Mouse (Mus musculus) embryonic facial prominence, embryonic 11.5 days (tissue): ENCODE measurements around the gene Rragd. TPM values are rescaled to one million over a fixed set of nuclear protein-coding genes. Genes with fewer than 3 reads are reported as not detected.
"Not testable (repeated sequence)": the region's sequence is repeated elsewhere in the genome, so short reads cannot be mapped to it uniquely, and the experiment has no call there.

ENCODE experiments used
- ATAC-seq: fragments of 200-750 bp; cut with Nextera tagmentation; replicated peaks from 2 replicates; pipeline ENCODE4 v1.8.0; 2017; ENCODE audit warnings: low read depth; ENCODE audit not compliant: insufficient number of reproducible peaks, low FRiP score, low TSS enrichment
- DNase-seq: peaks from one replicate; pipeline ENCODE4 v3.0.0-alpha.2; 2015; ENCODE audit warnings: low spot score
- H3K27ac ChIP-seq: fragments of 300-500 bp; sonication (generic); replicated peaks from 2 replicates; pipeline ENCODE4 v1.5.1; 2014; ENCODE audit warnings: mild to moderate bottlenecking, low read depth, low read length, control low read depth
- H3K27me3 ChIP-seq: fragments of 300-500 bp; sonication (generic); 2 replicates; pipeline ENCODE4 v1.6.1; 2014; ENCODE audit warnings: mild to moderate bottlenecking, low read length, moderate library complexity, mixed read lengths; ENCODE audit not compliant: control insufficient read depth, insufficient read depth
- H3K36me3 ChIP-seq: fragments of 300-500 bp; sonication (generic); replicated peaks from 2 replicates; pipeline ENCODE4 v1.6.1; 2014; ENCODE audit warnings: low read depth, mild to moderate bottlenecking, low read length, moderate library complexity, mixed read lengths; ENCODE audit not compliant: control insufficient read depth, insufficient read depth
- H3K4me1 ChIP-seq: fragments of 300-500 bp; sonication (generic); 2 replicates; pipeline ENCODE4 v1.6.1; 2014; ENCODE audit warnings: low read length, mixed read lengths; ENCODE audit not compliant: control insufficient read depth, insufficient read depth
- H3K4me2 ChIP-seq: fragments of 300-500 bp; sonication (generic); 2 replicates; pipeline ENCODE4 v1.6.1; 2014; ENCODE audit warnings: low read depth, mild to moderate bottlenecking, control low read depth, low read length, moderate library complexity
- H3K4me3 ChIP-seq: fragments of 300-500 bp; sonication (generic); 2 replicates; pipeline ENCODE4 v1.5.1; 2014; ENCODE audit warnings: low read depth, low read length, control low read depth
- H3K9ac ChIP-seq: fragments of 300-500 bp; sonication (generic); replicated peaks from 2 replicates; pipeline ENCODE4 v1.6.1; 2014; ENCODE audit warnings: mild to moderate bottlenecking, control low read depth, low read length
- H3K9me3 ChIP-seq: fragments of 300-500 bp; sonication (generic); replicated peaks from 2 replicates; pipeline ENCODE4 v1.6.1; 2016; ENCODE audit warnings: mild to moderate bottlenecking, low read length, inconsistent platforms, mixed read lengths; ENCODE audit not compliant: control insufficient read depth
- WGBS: fragments of 180-500 bp; shearing (Covaris S2); extraction: QIAGEN DNeasy Blood & Tissue Kit; methylation state at CpG from one replicate; pipeline ENCODE4 v1.1.7; 2014; 5-methylcytosine and 5-hydroxymethylcytosine counted together
- polyA plus RNA-seq: library from polyadenylated mRNA; unstranded; fragments of >200 nt; fragmentation: Nextera tagmentation; extraction: Ambion mirVana; gene quantifications from 2 replicates; pipeline ENCODE4 v1.2.1, GENCODE M21; 2014

The Rragd gene
- polyA plus RNA-seq, 1 experiment from 2014 or later: 27.8 TPM

GRCm38 (mm10) chr4:32951035-32951940 lies 31.5 kb upstream of the Rragd start:
- Histone ChIP-seq H3K4me2 (peak overlapping the region; percentile 96), H3K4me3 (peak overlapping the region; percentile 74), H3K27me3 (no peaks in the 10 kb centered on the region), H3K4me1 (no peaks in the 10 kb centered on the region), H3K9ac (peak overlapping the region; percentile 72), H3K9me3 (no peaks in the 10 kb centered on the region), H3K27ac (no peak overlapping the region), H3K36me3 (no peaks in the 10 kb centered on the region)
- DNase-seq: peak; percentile 28
- WGBS: 3% methylated on average over 34 of the region's 34 CpGs
- ATAC-seq: peak; percentile 50

DNA sequence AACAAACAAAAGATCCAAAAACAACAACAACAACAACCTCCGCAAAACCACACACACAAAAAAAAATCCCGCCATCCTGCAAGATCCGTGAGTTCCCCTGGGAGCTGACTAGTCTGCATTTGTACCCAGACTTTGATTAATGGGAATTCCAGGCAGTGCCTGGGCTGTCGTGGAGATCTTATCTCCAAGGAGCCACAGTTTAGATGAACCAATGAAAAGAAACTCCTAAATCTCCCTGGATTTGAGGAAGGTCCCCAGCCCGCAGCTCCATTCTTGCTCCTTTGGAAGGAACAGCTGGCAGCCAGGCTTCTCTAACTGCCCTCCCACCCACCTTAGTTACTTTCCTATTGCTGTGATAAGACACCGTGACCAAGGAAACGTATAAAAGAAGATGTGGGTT lies 30.2 kb upstream of the Rragd start:
- peak; percentile 31 for DNase-seq

DNA sequence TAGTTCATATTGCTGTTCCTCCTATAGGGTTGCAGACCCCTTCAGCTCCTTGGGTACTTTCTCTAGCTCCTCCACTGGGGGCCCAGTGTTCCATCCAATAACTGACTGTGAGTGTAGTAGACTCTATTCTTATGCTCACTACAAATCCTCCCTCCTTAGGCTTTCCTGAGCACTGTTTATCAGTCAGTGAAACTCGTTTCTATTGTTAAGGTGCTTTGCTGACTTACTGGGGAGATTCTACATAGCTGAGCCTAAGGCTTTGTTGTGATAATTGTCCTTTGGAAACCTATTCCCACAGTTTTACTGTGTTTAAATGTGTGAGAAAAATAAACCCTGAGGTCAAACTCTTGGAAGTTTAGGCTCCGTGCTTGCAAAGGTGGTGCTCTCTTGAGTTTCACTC lies 26.4 kb upstream of the Rragd start:
- no peaks in the 10 kb centered on the region for H3K27me3 ChIP-seq
- no peaks in the 10 kb centered on the region for H3K9me3 ChIP-seq
- 40% methylated on average over 2 of the region's 2 CpGs for WGBS
- H3K9ac ChIP-seq: no peak overlapping the region
- H3K4me1 ChIP-seq: no peaks in the 10 kb centered on the region
- ATAC-seq (no peak), DNase-seq (no peak)
- H3K27ac ChIP-seq: no peak overlapping the region
- no peak overlapping the region for H3K4me2 ChIP-seq
- H3K4me3 ChIP-seq: no peak overlapping the region
- no peaks in the 10 kb centered on the region for H3K36me3 ChIP-seq

More for the DNA sequence above, 30.2 kb upstream of the Rragd start:
- Histone ChIP-seq H3K9me3 (no peaks in the 10 kb centered on the region), H3K27ac (no peak overlapping the region), H3K9ac (no peak overlapping the region), H3K4me2 (no peak overlapping the region), H3K4me1 (no peaks in the 10 kb centered on the region), H3K4me3 (no peak overlapping the region), H3K36me3 (no peaks in the 10 kb centered on the region), H3K27me3 (no peaks in the 10 kb centered on the region)
- 24% methylated on average over 7 of the region's 7 CpGs for WGBS
- ATAC-seq: no peak

DNA sequence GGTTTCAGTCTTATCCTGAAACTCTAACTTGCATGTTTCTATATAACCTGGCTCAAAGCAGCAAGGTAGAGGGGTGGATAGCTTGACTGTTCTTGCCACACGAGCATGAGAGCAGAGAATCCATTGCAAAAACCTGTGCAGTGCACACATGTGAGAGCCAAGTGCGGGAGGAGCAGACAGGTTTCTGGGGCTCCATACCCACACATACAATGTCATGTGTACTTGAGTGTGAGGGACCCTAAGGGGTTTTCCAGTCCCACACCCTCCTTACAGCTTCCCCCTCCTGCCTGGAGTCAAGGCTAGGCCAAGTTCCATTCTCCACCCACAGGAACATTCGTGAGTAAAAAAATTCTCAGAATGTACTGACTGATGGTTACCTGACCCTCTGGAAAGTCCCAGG lies 21.4 kb upstream of the Rragd start:
- Histone ChIP-seq H3K4me3 (no peak overlapping the region), H3K4me2 (no peak overlapping the region), H3K4me1 (no peaks in the 10 kb centered on the region), H3K36me3 (no peaks in the 10 kb centered on the region), H3K9me3 (no peaks in the 10 kb centered on the region), H3K9ac (no peak overlapping the region), H3K27ac (no peak overlapping the region), H3K27me3 (no peaks in the 10 kb centered on the region)
- DNase-seq: no peak
- ATAC-seq: no peak
- WGBS: 68% methylated on average over 3 of the region's 3 CpGs

GRCm38 (mm10) chr4:32964619-32965018 lies 18.2 kb upstream of the Rragd start:
- WGBS: 93% methylated on average over 19 of the region's 19 CpGs
- not testable (repeated sequence) for H3K9ac ChIP-seq, H3K4me2 ChIP-seq, ATAC-seq, H3K27ac ChIP-seq, H3K27me3 ChIP-seq, H3K36me3 ChIP-seq, H3K4me3 ChIP-seq, DNase-seq, H3K9me3 ChIP-seq, H3K4me1 ChIP-seq

- Histone ChIP-seq H3K4me3 (no peak overlapping the region), H3K9me3 (no peaks in the 10 kb centered on the region), H3K9ac (no peak overlapping the region), H3K27me3 (0 out of 2 replicates have a peak, but pooled peaks cover 2% of the 10 kb centered on the region), H3K27ac (no peak overlapping the region), H3K4me2 (no peak overlapping the region), H3K4me1 (no peaks in the 10 kb centered on the region), H3K36me3 (no peaks in the 10 kb centered on the region)
- no peak for DNase-seq
- no peak for ATAC-seq
- WGBS: 91% methylated on average over 4 of the region's 4 CpGs
Measured at GRCm38 (mm10) chr4:32977331-32977730, 5.5 kb upstream of the Rragd start.

DNA sequence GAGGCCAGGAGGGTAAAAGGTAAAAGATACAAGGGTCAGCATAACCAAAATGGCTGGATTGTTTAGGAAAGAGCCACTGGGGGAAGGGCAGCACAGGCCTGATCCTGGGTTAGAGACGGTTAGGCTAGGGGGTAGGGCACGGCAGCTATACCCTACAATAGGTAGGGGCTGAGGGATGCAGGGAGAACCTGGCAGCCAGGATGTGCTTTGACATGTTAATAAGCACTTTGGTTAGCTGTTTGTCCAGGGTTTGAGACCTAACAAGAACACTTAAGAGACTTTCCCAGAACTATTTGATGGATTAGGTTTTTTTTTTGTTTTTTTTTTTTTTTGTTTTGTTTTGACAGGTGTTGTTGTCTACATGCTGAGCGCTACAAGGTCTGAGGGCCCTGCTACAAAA lies 2.8 kb upstream of the Rragd start:
- H3K4me2 ChIP-seq: no peak overlapping the region
- 0 out of 2 replicates have a peak, but pooled peaks cover 2% of the 10 kb centered on the region for H3K27me3 ChIP-seq
- H3K4me1 ChIP-seq: no peaks in the 10 kb centered on the region; the same call in 1 of the 2 replicates
- no peak overlapping the region for H3K27ac ChIP-seq
- 55% methylated on average over 3 of the region's 3 CpGs for WGBS
- no peak overlapping the region for H3K9ac ChIP-seq
- no peak for ATAC-seq
- H3K36me3 ChIP-seq: no peaks in the 10 kb centered on the region
- H3K9me3 ChIP-seq: no peaks in the 10 kb centered on the region
- H3K4me3 ChIP-seq: no peak overlapping the region
- no peak for DNase-seq

GRCm38 (mm10) chr4:32981617-32982016 lies 1.2 kb upstream of the Rragd start:
- no peaks in the 10 kb centered on the region for H3K9me3 ChIP-seq
- H3K4me3 ChIP-seq: no peak overlapping the region
- no peak overlapping the region for H3K4me2 ChIP-seq
- 0 out of 2 replicates have a peak, but pooled peaks cover 2% of the 10 kb centered on the region for H3K27me3 ChIP-seq
- no peak overlapping the region for H3K9ac ChIP-seq
- no peak for ATAC-seq
- no peak overlapping the region for H3K27ac ChIP-seq
- H3K4me1 ChIP-seq: no peaks in the 10 kb centered on the region; the same call in 1 of the 2 replicates
- 15% methylated on average over 5 of the region's 5 CpGs for WGBS
- no peaks in the 10 kb centered on the region for H3K36me3 ChIP-seq
- no peak for DNase-seq
